In the genomic region with DNA sequence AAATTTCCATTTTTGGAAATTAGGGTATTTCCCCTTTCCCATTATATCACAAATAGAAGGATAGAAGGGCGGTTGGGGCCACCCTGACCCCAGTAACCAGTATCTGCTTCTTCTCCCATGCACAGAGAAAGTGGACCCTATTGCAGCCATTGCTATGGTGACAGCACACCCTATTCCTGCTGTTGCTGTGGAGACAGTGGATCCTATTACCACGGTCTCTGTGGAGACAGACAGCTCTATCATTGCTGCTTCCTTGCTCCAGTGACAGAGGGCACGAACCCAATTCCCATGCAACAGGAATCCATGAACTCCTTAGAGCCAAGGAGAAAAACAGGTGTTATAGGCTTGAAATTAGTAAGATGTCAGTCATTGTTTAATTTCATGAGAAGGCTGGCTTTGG, we compare ENCODE assay signal across 13 mouse cellular contexts. TPM values are rescaled to one million over a fixed set of nuclear protein-coding genes. Genes with fewer than 3 reads are reported as not detected.
A peak's percentile ranks its signal among the peaks of the same experiment; 100 is the strongest.
DNase-seq lines count a peak whose midpoint lies in the region; ATAC-seq lines count a peak whose summit lies in the region.
"Had no signal": no experiment of that assay in that cellular context is flagged by ENCODE, and none has a peak within 500 bp of the region (broad histone marks: within the 10 kb centered on the region; RNA-seq: fewer than 3 reads in every experiment).

No protein-coding gene starts in this region.

- H3K4me1 ChIP-seq in embryonic facial prominence, embryonic 12.5 days: peaks cover 7% of the 10 kb centered on the region
- no peaks in the 10 kb centered on the region for H3K4me1 ChIP-seq in intestine, embryonic 16.5 days (ENCODE audit: control insufficient read depth, insufficient read depth, low read length)

- H3K27me3 ChIP-seq in embryonic facial prominence, embryonic 12.5 days: no peaks in the 10 kb centered on the region
- H3K27me3 ChIP-seq in intestine, embryonic 16.5 days (replicated peaks; ENCODE audit: control insufficient read depth, insufficient read depth, low read length): no peaks in the 10 kb centered on the region

- peak; percentile 74; the same call in 1 of the 2 replicates for ATAC-seq in embryonic facial prominence, embryonic 12.5 days (ENCODE audit: insufficient number of reproducible peaks, insufficient read depth, low FRiP score, low TSS enrichment)
- ATAC-seq in intestine, embryonic 16.5 days: no peak

- H3K9me3 ChIP-seq in embryonic facial prominence, embryonic 12.5 days: no peaks in the 10 kb centered on the region
- H3K9me3 ChIP-seq in intestine, embryonic 16.5 days (ENCODE audit: control insufficient read depth, low read length): no peaks in the 10 kb centered on the region

- no peaks in the 10 kb centered on the region for H3K36me3 ChIP-seq in embryonic facial prominence, embryonic 12.5 days
- no peaks in the 10 kb centered on the region for H3K36me3 ChIP-seq in intestine, embryonic 16.5 days (ENCODE audit: control insufficient read depth, insufficient read depth, low read length)

- no peak overlapping the region for H3K27ac ChIP-seq in embryonic facial prominence, embryonic 12.5 days
- no peak overlapping the region for H3K27ac ChIP-seq in intestine, embryonic 16.5 days (ENCODE audit: low read length)
- H3K27ac ChIP-seq: heart, adult 2 months had no signal

- 21% methylated on average over 3 of the region's 3 CpGs for WGBS in embryonic facial prominence, embryonic 12.5 days
- WGBS in intestine, embryonic 16.5 days: 28% methylated on average over 3 of the region's 3 CpGs

- no peak overlapping the region for H3K4me2 ChIP-seq in embryonic facial prominence, embryonic 12.5 days (replicated peaks)
- no peak overlapping the region for H3K4me2 ChIP-seq in intestine, embryonic 16.5 days (ENCODE audit: low read depth, low read length)

- H3K9ac ChIP-seq in embryonic facial prominence, embryonic 12.5 days: no peak overlapping the region
- H3K9ac ChIP-seq in intestine, embryonic 16.5 days (ENCODE audit: low read depth, low read length): no peak overlapping the region

- no peak overlapping the region for H3K4me3 ChIP-seq in embryonic facial prominence, embryonic 12.5 days
- H3K4me3 ChIP-seq in intestine, embryonic 16.5 days (ENCODE audit: low read length): no peak overlapping the region
- H3K4me3 ChIP-seq: heart, adult 2 months had no signal

- DNase-seq in frontal cortex, postnatal 10 days (ENCODE audit: low spot score in 2 of 2): peak; percentile 19 to 26
- no peak for DNase-seq in frontal cortex, postnatal 14 days (ENCODE audit: low spot score in 2 of 2)
- DNase-seq in ES-CJ7 (ENCODE audit: low read depth, low spot score): peak; percentile 15
- peak; percentile 9 to 14 for DNase-seq in layer of hippocampus, postnatal 36 days
- no peak for DNase-seq in urinary bladder, postnatal 25 days (ENCODE audit: low spot score)
- no peak for DNase-seq in urinary bladder, postnatal 10 days (ENCODE audit: low spot score)
- DNase-seq: adrenal gland, postnatal 14 days; cerebellum, adult 8-10 months; heart, adult 2 months; lung, adult 2 months; right cerebral cortex, adult 18-20 months had no signal

RNA-seq across cellular contexts. Expression of a gene that starts 48.8 kb away (rescaled TPM):
- polyA plus RNA-seq in embryonic facial prominence, embryonic 12.5 days (2016; fragmentation: Nextera tagmentation; extraction: Ambion mirVana): 7.3 and 7.6 TPM in 2 replicates
- 1 to 10 TPM; 5.9 to 6.7 TPM for total RNA-seq in layer of hippocampus, postnatal 36 days (2021)
- 1.2 and 1.8 TPM in 2 replicates for polyA plus RNA-seq in intestine, embryonic 16.5 days (2015; fragmentation: Nextera tagmentation; extraction: Ambion mirVana)
- total RNA-seq: adrenal gland, postnatal 14 days had no signal

Comparison
In these comparisons a context has a peak if more than half of its experiments do, and no peak if none do; other contexts are left out.
1. DNase-seq: peak in frontal cortex, postnatal 10 days (2 of 2), ES-CJ7 (single experiment) and layer of hippocampus, postnatal 36 days (2 of 2); none in frontal cortex, postnatal 14 days (0 of 2), urinary bladder, postnatal 25 days (single experiment) and urinary bladder, postnatal 10 days (single experiment).